Mouse (Mus musculus) limb, embryonic 13.5 days (tissue): ENCODE data around the gene Ddx47. TPM values are rescaled to one million over a fixed set of nuclear protein-coding genes. Genes with fewer than 3 reads are reported as not detected.

Source experiments
- ATAC-seq: fragments of 200-750 bp; cut with Nextera tagmentation; 2 replicates; pipeline ENCODE4 v1.8.0; 2017; ENCODE audit warnings: low read depth, moderate number of reproducible peaks, moderate TSS enrichment; ENCODE audit not compliant: low FRiP score
- H3K27ac ChIP-seq: fragments of 300-500 bp; sonication (generic); 2 replicates; pipeline ENCODE4 v1.5.1; 2015; ENCODE audit warnings: inconsistent platforms, mild to moderate bottlenecking, moderate library complexity
- H3K27me3 ChIP-seq: fragments of 300-500 bp; sonication (generic); 2 replicates; pipeline ENCODE4 v1.6.1; 2015; ENCODE audit warnings: mild to moderate bottlenecking, inconsistent platforms
- H3K36me3 ChIP-seq: fragments of 300-500 bp; sonication (generic); 2 replicates; pipeline ENCODE4 v1.6.1; 2015; ENCODE audit warnings: inconsistent platforms, mild to moderate bottlenecking, moderate library complexity
- H3K4me1 ChIP-seq: fragments of 300-500 bp; sonication (generic); 2 replicates; pipeline ENCODE4 v1.6.1; 2015; ENCODE audit warnings: inconsistent platforms
- H3K4me2 ChIP-seq: fragments of 300-500 bp; sonication (generic); replicated peaks from 2 replicates; pipeline ENCODE4 v1.6.1; 2015; ENCODE audit warnings: inconsistent platforms, mild to moderate bottlenecking, moderate library complexity
- H3K4me3 ChIP-seq: fragments of 300-500 bp; sonication (generic); 2 replicates; pipeline ENCODE4 v1.5.1; 2015; ENCODE audit warnings: moderate library complexity, mild to moderate bottlenecking, inconsistent platforms
- H3K9ac ChIP-seq: fragments of 300-500 bp; sonication (generic); 2 replicates; pipeline ENCODE4 v1.6.1; 2015; ENCODE audit warnings: mild to moderate bottlenecking, inconsistent platforms
- H3K9me3 ChIP-seq: fragments of 300-500 bp; sonication (generic); 2 replicates; pipeline ENCODE4 v1.6.1; 2016; ENCODE audit warnings: inconsistent platforms
- WGBS: fragments of 180-500 bp; shearing (Covaris S2); methylation state at CpG from one replicate; pipeline ENCODE4 v1.1.7; 2015; 5-methylcytosine and 5-hydroxymethylcytosine counted together
- polyA plus RNA-seq: library from polyadenylated mRNA; unstranded; fragments of >200 nt; fragmentation: Nextera tagmentation; extraction: Ambion mirVana; gene quantifications from 2 replicates; pipeline ENCODE4 v1.2.1, GENCODE M21; 2015

The Ddx47 gene
- 120 and 123 TPM in 2 replicates for polyA plus RNA-seq

DNA sequence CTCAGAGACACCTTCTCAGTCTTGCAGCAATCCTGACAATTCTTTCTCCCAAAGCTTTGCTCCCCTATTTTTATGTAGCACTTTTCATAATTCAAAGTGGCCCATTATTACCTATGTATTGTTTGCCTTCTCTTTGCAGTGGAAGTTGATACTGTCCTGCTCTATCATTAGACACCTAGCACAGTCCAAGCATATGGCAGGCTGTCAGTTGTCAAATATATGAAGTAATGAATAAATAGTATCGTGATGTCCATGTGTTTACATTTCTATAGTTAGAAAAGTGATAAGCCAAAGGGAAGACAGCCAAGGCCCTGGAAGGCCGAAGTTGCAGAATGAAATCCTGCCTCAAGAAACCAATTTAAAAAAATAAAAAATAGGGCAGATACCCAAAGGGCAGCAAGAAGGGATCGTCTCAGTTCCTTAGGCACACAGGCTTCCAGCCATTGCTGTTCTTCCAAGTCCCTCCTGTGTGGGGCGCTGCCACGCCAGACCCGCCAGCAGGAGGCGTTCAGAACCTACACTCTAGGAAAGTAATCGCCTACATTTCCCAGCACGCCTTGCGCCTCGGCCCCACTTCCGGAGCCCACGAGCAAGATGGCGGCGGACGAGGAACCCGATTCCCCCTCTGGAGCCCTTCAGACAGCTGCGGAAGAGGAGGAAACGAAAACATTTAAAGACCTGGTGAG lies at the start of gene Ddx47:
TSS of gene Ddx47 (plus strand) at position 565 of the 686 bp plus-strand sequence.
- peak within 1 kb of the TSS; percentile 61 for H3K4me3 ChIP-seq
- peak within 1 kb of the TSS; percentile 86 for H3K4me2 ChIP-seq
- peak within 1 kb of the TSS; percentile 72 for H3K9ac ChIP-seq
- H3K27ac ChIP-seq: no peak within 1 kb of the TSS
- no peaks in the 10 kb centered on the region for H3K27me3 ChIP-seq
- 6% methylated on average over 19 of the region's 19 CpGs for WGBS
- H3K36me3 ChIP-seq: peaks cover 27% of the 10 kb centered on the region
- ATAC-seq: peak; percentile 91
- peaks cover 6% of the 10 kb centered on the region for H3K4me1 ChIP-seq
- H3K9me3 ChIP-seq: no peaks in the 10 kb centered on the region

DNA sequence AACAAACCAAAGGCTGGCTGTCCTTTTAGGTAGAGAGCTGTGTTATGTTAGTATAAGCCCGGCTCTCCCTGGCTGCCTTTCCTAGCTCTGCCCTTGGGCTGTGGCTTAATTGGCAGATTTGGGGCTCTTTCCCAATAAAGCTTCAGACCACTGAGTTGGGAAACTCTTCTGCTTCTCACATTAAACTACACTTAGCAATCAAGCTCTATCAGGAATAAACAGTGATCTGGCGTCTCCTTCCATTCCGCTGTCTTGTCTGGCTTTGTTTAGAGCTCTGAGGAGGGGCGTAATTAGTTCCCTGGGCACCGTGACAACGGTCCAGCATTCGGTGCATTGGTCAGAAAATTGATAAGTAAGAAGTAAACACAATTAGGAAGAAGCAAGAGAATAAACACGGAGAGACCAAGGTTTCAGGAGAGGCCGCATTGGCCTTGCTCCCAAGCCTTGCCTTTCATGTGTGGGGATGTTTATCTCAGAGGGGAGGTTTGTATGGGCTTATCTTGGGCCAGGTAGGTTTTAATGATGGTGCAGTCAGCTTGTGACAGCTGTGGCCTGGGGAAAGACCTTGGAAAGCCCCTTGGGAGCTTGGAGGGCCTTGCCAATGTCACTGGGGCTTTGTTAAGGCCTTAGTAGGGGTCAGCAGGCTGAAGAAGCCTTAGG lies 49.4 kb upstream of the Ddx47 start:
- WGBS: 44% methylated on average over 9 of the region's 9 CpGs
- Histone ChIP-seq H3K36me3 (no peaks in the 10 kb centered on the region), H3K27me3 (no peaks in the 10 kb centered on the region), H3K9ac (no peak overlapping the region), H3K27ac (no peak overlapping the region), H3K9me3 (peaks cover 7% of the 10 kb centered on the region; the same call in 1 of the 2 replicates), H3K4me3 (no peak overlapping the region), H3K4me2 (no peak overlapping the region), H3K4me1 (no peaks in the 10 kb centered on the region)
- no peak for ATAC-seq

DNA sequence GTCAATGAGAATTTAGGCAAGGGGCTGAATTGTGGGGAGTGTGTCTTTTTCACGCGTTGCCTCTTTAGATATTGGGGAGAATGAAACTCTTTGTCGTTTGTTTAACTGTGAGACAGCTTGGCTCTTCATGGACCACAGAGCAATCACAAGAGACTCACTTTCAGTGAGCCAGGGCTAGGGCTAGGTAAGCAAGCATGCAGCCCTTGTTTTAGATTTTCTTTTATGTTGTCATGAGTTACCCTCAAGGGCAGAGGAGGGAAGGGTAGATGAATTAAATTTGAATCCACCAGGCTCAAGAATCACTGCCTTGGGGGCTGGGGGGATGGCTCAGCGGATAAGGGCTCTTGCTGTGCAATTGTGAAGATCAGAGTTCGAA lies 48.9 kb upstream of the Ddx47 start:
- Histone ChIP-seq H3K4me2 (no peak overlapping the region), H3K9me3 (peaks cover 7% of the 10 kb centered on the region; the same call in 1 of the 2 replicates), H3K4me1 (no peaks in the 10 kb centered on the region), H3K27ac (no peak overlapping the region), H3K27me3 (no peaks in the 10 kb centered on the region), H3K36me3 (no peaks in the 10 kb centered on the region), H3K9ac (no peak overlapping the region), H3K4me3 (no peak overlapping the region)
- 80% methylated on average over 5 of the region's 5 CpGs for whole genome bisulfite sequencing
- no peak for ATAC-seq

DNA sequence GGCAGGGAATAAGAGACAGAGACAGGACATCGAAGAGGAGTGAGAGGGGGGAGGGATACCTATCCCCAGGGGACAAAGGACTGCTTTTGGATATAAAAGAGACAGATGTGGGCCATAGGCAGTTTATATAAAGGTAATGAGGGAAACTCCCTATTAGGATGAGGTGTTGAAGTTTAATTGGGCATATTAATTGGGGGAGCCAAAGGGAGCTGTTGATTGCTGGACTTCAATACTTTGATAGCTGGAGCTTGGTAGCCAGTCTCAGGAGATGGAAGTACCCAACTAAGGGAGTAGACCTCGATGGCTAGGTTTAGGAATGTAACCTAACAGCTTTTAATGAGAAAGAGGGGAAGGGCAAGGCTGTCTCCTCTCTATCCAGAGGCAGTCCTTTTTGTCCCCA lies 47.5 kb upstream of the Ddx47 start:
- no peak for ATAC-seq
- 60% methylated on average over 2 of the region's 2 CpGs for WGBS
- Histone ChIP-seq H3K9me3 (peaks cover 7% of the 10 kb centered on the region; the same call in 1 of the 2 replicates), H3K4me3 (no peak overlapping the region), H3K9ac (no peak overlapping the region), H3K4me1 (no peaks in the 10 kb centered on the region), H3K4me2 (no peak overlapping the region), H3K36me3 (no peaks in the 10 kb centered on the region), H3K27ac (no peak overlapping the region), H3K27me3 (no peaks in the 10 kb centered on the region)

DNA sequence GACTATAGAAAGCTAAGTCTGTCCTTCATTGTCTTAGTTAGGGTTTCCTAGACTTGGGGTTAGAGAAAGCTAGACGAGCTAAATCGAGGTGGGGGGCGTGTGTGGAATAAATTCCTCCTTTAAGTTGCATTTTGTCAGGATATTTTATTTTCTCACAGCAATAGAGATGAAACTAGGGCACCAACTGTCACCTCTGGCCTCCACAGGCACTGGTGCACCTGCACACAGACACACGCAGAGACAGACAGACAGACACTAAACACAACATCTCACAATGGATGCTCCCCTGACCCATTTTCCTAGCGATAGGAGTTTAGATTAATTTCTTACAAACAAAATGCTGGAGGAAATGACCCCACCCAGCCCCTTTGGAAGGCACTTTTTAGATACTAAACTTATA lies 44.7 kb upstream of the Ddx47 start:
- H3K9me3 ChIP-seq: peaks cover 7% of the 10 kb centered on the region; the same call in 1 of the 2 replicates
- H3K4me3 ChIP-seq: no peak overlapping the region
- 88% methylated on average over 5 of the region's 5 CpGs for WGBS
- H3K27me3 ChIP-seq: no peaks in the 10 kb centered on the region
- no peaks in the 10 kb centered on the region for H3K36me3 ChIP-seq
- no peak for ATAC-seq
- no peak overlapping the region for H3K9ac ChIP-seq
- H3K27ac ChIP-seq: no peak overlapping the region
- no peak overlapping the region for H3K4me2 ChIP-seq
- H3K4me1 ChIP-seq: no peaks in the 10 kb centered on the region

DNA sequence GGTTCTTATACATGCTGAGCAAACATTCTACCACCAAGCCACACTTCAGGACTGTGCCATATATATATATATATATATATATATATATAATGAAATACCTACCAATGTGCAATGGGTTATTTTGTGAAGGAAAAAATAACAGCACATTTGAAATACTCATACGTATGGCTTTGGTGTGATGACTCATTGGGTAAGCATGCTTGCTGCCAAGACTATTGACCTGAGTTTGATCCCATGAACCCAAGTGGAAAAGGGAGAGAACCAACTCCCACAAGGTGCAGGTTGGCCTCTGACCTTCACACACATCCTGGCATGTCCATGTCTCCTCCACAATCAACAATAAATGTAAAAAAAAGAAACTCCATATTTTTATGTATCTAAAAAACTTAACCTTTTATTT lies 43.1 kb upstream of the Ddx47 start:
- Histone ChIP-seq H3K9ac (no peak overlapping the region), H3K4me3 (no peak overlapping the region), H3K9me3 (peaks cover 7% of the 10 kb centered on the region; the same call in 1 of the 2 replicates), H3K36me3 (no peaks in the 10 kb centered on the region), H3K27ac (no peak overlapping the region), H3K4me2 (no peak overlapping the region), H3K4me1 (no peaks in the 10 kb centered on the region), H3K27me3 (no peaks in the 10 kb centered on the region)
- ATAC-seq: no peak
- WGBS: 72% methylated on average over 1 of the region's 1 CpGs

DNA sequence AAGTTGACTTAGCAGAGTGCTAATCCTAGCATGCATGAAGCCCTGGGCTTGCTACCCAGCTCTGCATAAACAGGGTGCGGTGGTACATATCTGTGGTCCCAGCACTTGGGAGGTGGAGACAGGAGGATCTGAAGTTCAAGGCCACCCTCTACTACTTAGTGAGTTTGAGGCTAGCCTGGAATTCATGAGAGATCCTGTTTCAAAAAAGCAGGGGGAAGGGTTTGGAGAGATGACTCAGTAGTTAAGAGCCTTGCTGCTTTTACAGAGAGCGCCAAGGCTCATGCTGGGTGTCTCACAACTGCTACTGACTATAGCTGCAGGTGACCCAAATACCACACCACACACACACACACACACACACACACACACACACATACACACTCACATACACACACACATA lies 41.9 kb upstream of the Ddx47 start:
- H3K27me3 ChIP-seq: no peaks in the 10 kb centered on the region
- ATAC-seq: no peak
- no peak overlapping the region for H3K9ac ChIP-seq
- no peak overlapping the region for H3K27ac ChIP-seq
- peaks cover 7% of the 10 kb centered on the region; the same call in 1 of the 2 replicates for H3K9me3 ChIP-seq
- H3K4me1 ChIP-seq: no peaks in the 10 kb centered on the region
- WGBS: 96% methylated on average over 2 of the region's 2 CpGs
- H3K4me2 ChIP-seq: no peak overlapping the region
- no peak overlapping the region for H3K4me3 ChIP-seq
- no peaks in the 10 kb centered on the region for H3K36me3 ChIP-seq

DNA sequence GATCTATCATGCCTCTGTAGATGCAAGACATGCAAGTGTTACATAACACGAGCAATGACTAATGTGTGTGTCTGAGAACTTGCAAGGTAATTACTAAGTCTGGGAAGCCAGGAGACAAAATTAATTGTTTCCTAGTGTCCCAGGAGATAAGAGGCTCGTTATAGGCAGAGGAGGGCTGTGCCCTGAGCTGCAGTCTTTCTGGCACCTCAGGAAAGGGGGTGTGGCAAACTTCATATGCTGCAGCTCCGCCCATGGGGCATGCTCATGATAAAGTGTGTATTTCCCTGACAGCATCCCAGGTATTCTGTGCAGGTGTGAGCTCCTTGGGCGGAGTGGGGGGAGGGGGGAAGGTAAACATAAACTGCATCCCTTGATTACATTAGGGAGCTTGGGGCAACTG lies 39.3 kb upstream of the Ddx47 start:
- Histone ChIP-seq H3K27me3 (no peaks in the 10 kb centered on the region), H3K36me3 (no peaks in the 10 kb centered on the region), H3K4me2 (no peak overlapping the region), H3K4me3 (no peak overlapping the region), H3K9ac (no peak overlapping the region), H3K27ac (no peak overlapping the region), H3K4me1 (no peaks in the 10 kb centered on the region), H3K9me3 (no peaks in the 10 kb centered on the region)
- WGBS: 45% methylated on average over 4 of the region's 4 CpGs
- no peak for ATAC-seq

DNA sequence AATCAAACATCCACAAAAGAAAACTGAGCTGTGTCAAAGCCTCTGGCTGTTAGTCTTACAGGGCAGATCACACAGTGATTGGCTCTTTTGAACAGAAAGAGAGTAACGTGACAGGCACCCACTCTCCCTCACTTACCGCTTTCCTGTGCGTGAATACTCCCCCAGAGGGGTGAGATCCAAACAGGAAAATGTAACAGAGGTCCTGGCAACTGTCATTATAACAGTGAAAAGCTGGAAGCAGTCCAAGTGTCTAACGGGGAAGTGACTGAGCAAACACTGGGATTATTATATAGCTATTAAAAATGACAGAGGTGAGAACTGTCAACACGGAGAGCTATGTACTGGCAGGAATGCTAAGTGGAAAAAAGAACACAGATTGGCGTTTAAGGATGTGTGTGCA lies 34.8 kb upstream of the Ddx47 start:
- no peak for ATAC-seq
- Histone ChIP-seq H3K4me1 (peaks cover 9% of the 10 kb centered on the region), H3K27me3 (no peaks in the 10 kb centered on the region), H3K27ac (no peak overlapping the region), H3K9me3 (no peaks in the 10 kb centered on the region), H3K36me3 (no peaks in the 10 kb centered on the region), H3K9ac (no peak overlapping the region), H3K4me3 (no peak overlapping the region), H3K4me2 (no peak overlapping the region)
- 42% methylated on average over 6 of the region's 6 CpGs for WGBS

DNA sequence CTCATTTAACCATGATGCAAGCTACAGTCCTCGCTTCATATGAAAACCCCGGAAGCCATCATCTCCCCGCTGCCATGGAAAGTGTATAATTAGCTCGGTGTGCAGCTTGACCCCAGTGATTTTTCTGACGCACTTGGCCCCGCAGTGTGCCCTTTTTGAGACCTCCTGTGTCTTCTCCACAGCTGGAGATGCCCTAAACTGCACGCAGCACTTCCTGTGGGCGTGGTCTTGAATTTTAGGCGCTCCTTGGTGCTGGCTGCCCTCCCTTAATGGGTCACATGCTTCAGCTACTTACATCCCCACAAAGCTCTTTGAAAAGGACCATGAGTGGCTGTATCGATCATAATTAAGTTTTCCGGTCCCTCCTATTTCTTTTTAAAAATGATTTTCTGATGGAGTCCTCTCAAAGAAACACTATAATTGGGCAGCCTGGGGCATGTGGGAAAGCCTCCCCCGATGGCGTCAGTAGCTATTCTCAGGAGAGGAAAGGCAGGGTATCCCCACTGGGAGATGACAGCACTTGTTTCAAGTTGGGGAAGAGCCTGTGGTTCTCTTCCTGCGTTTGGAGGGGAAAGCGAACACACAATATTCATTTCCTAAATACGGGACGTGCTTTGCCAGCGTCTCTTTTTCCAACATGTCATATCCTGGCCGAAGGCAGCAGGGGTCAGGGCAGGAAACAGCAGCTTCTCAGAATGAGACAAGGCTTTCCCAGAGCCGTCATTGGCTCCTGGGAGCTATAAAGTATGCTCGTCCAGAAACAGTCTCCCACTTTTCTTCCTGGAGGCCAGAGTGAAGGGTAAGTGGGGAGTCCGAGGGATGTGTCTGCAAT lies 30.0 kb upstream of the Ddx47 start, which contains the start of gene Apold1:
TSS of gene Apold1 (plus strand) at position 488 of the 832 bp plus-strand sequence.
- peak within 1 kb of the TSS; percentile 10; the same call in 1 of the 2 replicates for H3K27ac ChIP-seq
- no peak within 1 kb of the TSS for H3K9ac ChIP-seq
- 35% methylated on average over 22 of the region's 22 CpGs for WGBS
- H3K36me3 ChIP-seq: no peaks in the 10 kb centered on the region
- no peak for ATAC-seq
- H3K4me3 ChIP-seq: peak within 1 kb of the TSS; percentile 60
- no peaks in the 10 kb centered on the region for H3K27me3 ChIP-seq
- no peaks in the 10 kb centered on the region for H3K9me3 ChIP-seq
- peak within 1 kb of the TSS; percentile 55 for H3K4me2 ChIP-seq
- peaks cover 21% of the 10 kb centered on the region for H3K4me1 ChIP-seq

DNA sequence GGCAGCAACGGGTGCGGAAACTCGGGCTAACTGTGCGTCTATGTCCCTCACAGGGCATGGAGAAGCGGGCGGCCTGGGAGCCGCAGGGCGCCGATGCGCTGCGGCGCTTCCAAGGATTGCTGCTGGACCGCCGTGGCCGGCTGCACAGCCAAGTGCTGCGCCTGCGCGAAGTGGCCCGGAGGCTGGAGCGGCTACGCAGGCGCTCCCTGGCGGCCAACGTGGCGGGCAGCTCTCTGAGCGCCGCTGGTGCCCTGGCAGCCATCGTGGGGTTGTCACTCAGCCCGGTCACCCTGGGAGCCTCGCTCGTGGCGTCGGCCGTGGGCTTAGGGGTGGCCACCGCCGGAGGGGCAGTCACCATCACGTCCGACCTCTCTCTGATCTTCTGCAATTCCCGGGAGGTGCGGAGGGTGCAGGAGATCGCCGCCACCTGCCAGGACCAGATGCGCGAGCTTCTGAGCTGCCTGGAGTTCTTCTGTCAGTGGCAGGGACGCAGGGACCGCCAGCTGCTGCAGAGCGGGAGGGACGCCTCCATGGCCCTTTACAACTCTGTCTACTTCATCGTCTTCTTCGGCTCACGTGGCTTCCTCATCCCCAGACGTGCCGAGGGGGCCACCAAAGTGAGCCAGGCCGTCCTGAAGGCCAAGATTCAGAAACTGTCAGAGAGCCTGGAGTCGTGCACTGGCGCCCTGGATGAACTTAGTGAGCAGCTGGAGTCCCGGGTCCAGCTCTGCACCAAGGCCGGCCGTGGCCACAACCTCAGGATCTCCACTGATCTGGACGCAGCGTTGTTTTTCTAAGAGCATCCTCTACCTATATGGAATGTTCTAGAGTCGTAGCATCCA lies 27.7 kb upstream of the Ddx47 start:
- peak overlapping the region; percentile 69 for H3K9ac ChIP-seq
- WGBS: 3% methylated on average over 62 of the region's 62 CpGs

More for the DNA sequence above, 27.7 kb upstream of the Ddx47 start:
- Histone ChIP-seq H3K9me3 (no peaks in the 10 kb centered on the region), H3K4me2 (peak overlapping the region; percentile 90), H3K27me3 (no peaks in the 10 kb centered on the region), H3K36me3 (no peaks in the 10 kb centered on the region), H3K4me3 (peak overlapping the region; percentile 60), H3K4me1 (peaks cover 21% of the 10 kb centered on the region), H3K27ac (no peak overlapping the region)
- ATAC-seq: peak; percentile 91
